8 mouse cellular contexts compared by ENCODE assay signal in the genomic region with DNA sequence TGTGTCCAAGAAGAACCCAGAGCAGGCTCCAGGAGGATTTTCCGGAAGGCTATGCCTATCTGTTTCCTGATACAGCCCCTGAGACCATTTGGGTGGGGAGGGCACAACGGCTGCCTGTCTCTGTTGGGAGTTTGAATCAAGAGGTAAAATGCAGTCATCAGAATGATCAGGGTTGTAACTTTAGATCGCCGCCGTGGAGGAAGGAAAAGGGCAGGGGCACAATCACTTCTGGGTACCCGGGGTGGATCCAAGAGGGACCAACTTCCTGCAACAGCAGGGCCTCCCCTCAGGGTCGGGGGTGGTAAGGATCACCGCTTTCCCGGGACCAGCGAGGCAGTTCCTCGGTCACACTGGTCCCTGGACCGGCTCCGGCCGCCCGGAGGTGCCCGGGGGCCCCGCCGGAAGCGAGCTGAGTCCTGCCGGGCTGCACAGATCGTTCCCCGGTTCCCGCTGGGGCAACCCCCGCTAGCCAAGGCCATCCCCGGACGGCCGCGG. TPM values are rescaled to one million over a fixed set of nuclear protein-coding genes. Genes with fewer than 3 reads are reported as not detected.
DNase-seq lines count a peak whose midpoint lies in the region; ATAC-seq lines count a peak whose summit lies in the region.

No protein-coding gene starts in this region.

- intact Hi-C loops in heart, postnatal 36 days (cut with DNase I), result loop anchor here (2.0 to 5.0 kb wide), 3 partner anchors 29 to 274 kb away; partner anchors contain the start of genes Add3 and Mxi1

- no peak for DNase-seq in heart, postnatal 36 days
- peak; percentile 36 for DNase-seq in MN1 (ENCODE audit: low spot score)
- DNase-seq in adrenal gland, adult (ENCODE audit: inconsistent age in 2 of 2, low spot score in 1 of 2), result no peak
- DNase-seq in spleen, adult 18-20 months, result no peak

- no peaks in the 10 kb centered on the region for H3K36me3 ChIP-seq in heart, embryonic 15.5 days
- no peaks in the 10 kb centered on the region for H3K36me3 ChIP-seq in forebrain, embryonic 16.5 days (ENCODE audit: control insufficient read depth, insufficient read depth)
- H3K36me3 ChIP-seq in liver, embryonic 16.5 days (ENCODE audit: control insufficient read depth, insufficient read depth), result no peaks in the 10 kb centered on the region

- H3K4me3 ChIP-seq in heart, embryonic 15.5 days, result peak overlapping the region; percentile 93
- H3K4me3 ChIP-seq in forebrain, embryonic 16.5 days (replicated peaks; ENCODE audit: low read length), result peak overlapping the region; percentile 93
- peak overlapping the region; percentile 99 for H3K4me3 ChIP-seq in liver, embryonic 16.5 days (ENCODE audit: low read depth, low read length)

- peak overlapping the region; percentile 90 for H3K27ac ChIP-seq in heart, embryonic 15.5 days
- peak overlapping the region; percentile 83 for H3K27ac ChIP-seq in forebrain, embryonic 16.5 days (ENCODE audit: low read length)
- H3K27ac ChIP-seq in liver, embryonic 16.5 days (ENCODE audit: low read length), result peak overlapping the region; percentile 90

- peak overlapping the region; percentile 98 for H3K9ac ChIP-seq in heart, embryonic 15.5 days
- peak overlapping the region; percentile 95 for H3K9ac ChIP-seq in forebrain, embryonic 16.5 days (replicated peaks; ENCODE audit: low read depth, low read length)
- peak overlapping the region; percentile 99 for H3K9ac ChIP-seq in liver, embryonic 16.5 days (ENCODE audit: low read depth, low read length)

- ATAC-seq in heart, embryonic 15.5 days (replicated peaks; ENCODE audit: insufficient number of reproducible peaks, insufficient read depth, low FRiP score, low read depth), result no peak
- ATAC-seq in forebrain, embryonic 16.5 days, result no peak
- no peak; the same call in 1 of the 2 replicates for ATAC-seq in liver, embryonic 16.5 days (ENCODE audit: low read depth)
- no peak for ATAC-seq in erythroid progenitor cell, adult 5-6 weeks (replicated peaks; ENCODE audit: low FRiP score, poor library complexity, severe bottlenecking)

- peak overlapping the region; percentile 80 for H3K4me2 ChIP-seq in heart, embryonic 15.5 days
- H3K4me2 ChIP-seq in forebrain, embryonic 16.5 days (ENCODE audit: low read length), result peak overlapping the region; percentile 64
- H3K4me2 ChIP-seq in liver, embryonic 16.5 days (ENCODE audit: low read depth, low read length), result peak overlapping the region; percentile 87

- WGBS in heart, embryonic 15.5 days, result 0% methylated on average over 28 of the region's 28 CpGs
- 1% methylated on average over 28 of the region's 28 CpGs for WGBS in forebrain, embryonic 16.5 days
- WGBS in liver, embryonic 16.5 days (ENCODE audit: insufficient replicate concordance), result under 1% methylated on average over 28 of the region's 28 CpGs

- peaks cover 39% of the 10 kb centered on the region for H3K4me1 ChIP-seq in heart, embryonic 15.5 days (replicated peaks)
- H3K4me1 ChIP-seq in forebrain, embryonic 16.5 days (replicated peaks; ENCODE audit: control insufficient read depth, insufficient read depth, low read length), result peaks cover 10% of the 10 kb centered on the region
- peaks cover 49% of the 10 kb centered on the region for H3K4me1 ChIP-seq in liver, embryonic 16.5 days (ENCODE audit: control insufficient read depth, low read depth, low read length)

- no peaks in the 10 kb centered on the region for H3K9me3 ChIP-seq in heart, embryonic 15.5 days (replicated peaks)
- no peaks in the 10 kb centered on the region for H3K9me3 ChIP-seq in forebrain, embryonic 16.5 days (ENCODE audit: control insufficient read depth, low read length)
- H3K9me3 ChIP-seq in liver, embryonic 16.5 days (replicated peaks; ENCODE audit: control insufficient read depth, low read length), result no peaks in the 10 kb centered on the region

- no peaks in the 10 kb centered on the region for H3K27me3 ChIP-seq in heart, embryonic 15.5 days
- no peaks in the 10 kb centered on the region for H3K27me3 ChIP-seq in forebrain, embryonic 16.5 days (replicated peaks; ENCODE audit: control insufficient read depth, insufficient read depth, low read length)
- H3K27me3 ChIP-seq in liver, embryonic 16.5 days (ENCODE audit: control insufficient read depth, insufficient read depth, low read depth, low read length), result no peaks in the 10 kb centered on the region

RNA-seq across cellular contexts. Expression of gene Xpnpep1, which starts 2.0 kb away (rescaled TPM):
- polyA plus RNA-seq in heart, embryonic 15.5 days (2015; fragmentation: Nextera tagmentation; extraction: Ambion mirVana), result 128 and 135 TPM in 2 replicates
- 10 to 100 TPM; 79.1 to 85.7 TPM for total RNA-seq in heart, postnatal 36 days (2021)
- polyA plus RNA-seq in forebrain, embryonic 16.5 days (2015; fragmentation: Nextera tagmentation; extraction: Ambion mirVana), result 132 and 140 TPM in 2 replicates
- 85.5 and 91.8 TPM in 2 replicates for polyA plus RNA-seq in liver, embryonic 16.5 days (2015; fragmentation: Nextera tagmentation; extraction: Ambion mirVana)
- total RNA-seq in erythroid progenitor cell, adult 5-6 weeks (2015; ENCODE audit: low replicate concordance), result 36.4 and 45.7 TPM in 2 replicates
- 27.3 and 49.2 TPM in 2 replicates for total RNA-seq in erythroid progenitor cell, adult 5-6 weeks (2017; ENCODE audit: low replicate concordance)
